Mouse (Mus musculus): ENCODE measurements at regions not wholly inside any gene's neighbourhood (a gene's known extent, or its start where the extent isn't known, plus 50 kb on each side); places are given as distances from the start of the nearest gene placed in this dataset.

DNA sequence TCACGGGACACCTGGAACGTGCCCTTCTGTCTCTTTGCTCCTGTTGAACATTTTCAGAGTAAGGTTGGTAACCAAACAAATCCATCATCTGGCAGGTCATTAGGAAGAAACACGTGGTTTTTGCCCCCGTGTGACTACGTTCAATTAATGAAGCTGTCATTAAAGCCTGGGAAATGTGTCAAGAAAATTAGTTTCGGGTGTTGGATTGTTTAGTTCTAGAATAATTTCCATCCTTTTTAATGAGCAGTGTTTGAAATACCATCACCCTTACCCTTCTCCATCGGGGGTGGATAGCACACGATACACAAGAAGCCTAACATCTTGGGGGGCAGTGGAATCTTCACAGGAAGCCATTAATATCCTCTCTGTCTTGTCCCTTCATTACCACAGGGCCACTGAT is 107.7 kb downstream of the Far1 start:
- no peak for DNase-seq

DNA sequence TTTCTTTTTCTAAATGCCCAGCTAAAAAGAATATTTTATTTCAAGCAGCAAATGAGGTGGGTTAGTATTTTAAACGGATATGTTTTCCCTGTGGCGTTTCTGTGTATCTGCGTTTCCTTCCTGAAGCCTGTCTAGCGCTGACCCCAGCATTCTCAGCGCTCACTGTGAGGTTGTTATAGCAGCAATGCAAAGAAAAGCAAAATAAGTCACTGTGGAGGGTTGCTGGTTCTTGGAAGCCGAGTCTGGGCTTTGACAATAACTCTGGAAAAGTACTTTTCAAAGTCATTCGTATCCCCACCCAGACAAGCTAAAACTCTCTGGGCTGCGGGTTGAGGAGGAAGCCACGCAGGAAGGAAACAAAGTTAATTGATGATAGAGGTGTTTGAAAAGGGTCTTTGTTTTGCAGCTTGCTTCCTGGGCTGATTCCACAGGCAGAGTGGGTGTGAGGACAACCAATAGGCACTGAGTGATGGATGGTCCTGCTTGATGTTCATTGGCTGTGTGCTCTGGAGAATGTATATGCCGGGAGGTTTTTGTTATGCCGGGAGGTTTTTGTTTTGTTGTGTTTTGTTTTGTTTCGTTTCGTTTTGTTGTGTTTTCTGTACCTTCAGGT is 108.4 kb downstream of the Far1 start:
- DNase-seq = no peak

DNA sequence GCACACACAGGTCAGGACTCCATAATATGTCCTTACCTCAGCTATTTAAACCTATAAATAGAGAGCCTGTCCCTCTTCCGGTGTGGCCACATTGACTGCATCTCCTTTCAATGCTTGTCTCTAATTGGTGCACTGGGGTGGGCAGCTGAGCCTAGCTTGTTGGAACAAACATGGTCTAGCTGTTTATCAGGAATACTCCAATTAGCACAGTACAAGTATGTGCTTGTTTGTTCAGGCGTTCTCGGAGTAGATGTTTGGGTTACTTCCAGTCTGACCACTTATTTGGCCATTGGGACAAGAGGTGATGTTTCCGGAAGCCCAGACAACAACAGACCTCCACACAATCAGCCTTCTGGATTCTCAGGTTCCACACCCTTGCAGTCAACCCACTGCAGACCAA is 109.7 kb downstream of the Far1 start:
- no peak for DNase-seq

DNA sequence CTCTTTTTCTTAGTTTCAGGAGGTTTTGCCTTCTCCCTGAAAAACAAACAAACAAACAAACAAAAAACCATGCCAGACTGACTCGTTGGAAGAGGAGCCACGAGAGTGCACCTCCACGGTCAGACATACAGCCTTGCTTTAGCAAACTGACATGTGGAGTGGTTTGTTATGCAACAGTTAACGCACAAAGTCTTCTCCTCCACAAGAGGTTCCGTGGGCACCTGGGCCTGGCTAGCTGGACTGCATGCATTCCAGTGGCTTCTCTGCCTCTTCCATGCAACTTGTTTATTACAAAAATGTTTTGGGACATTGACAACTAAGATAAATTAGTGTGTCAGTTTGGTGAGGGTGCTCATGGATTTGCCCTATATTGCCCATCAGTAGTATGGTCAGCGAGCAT is 110.3 kb downstream of the Far1 start:
- DNase-seq = no peak

DNA sequence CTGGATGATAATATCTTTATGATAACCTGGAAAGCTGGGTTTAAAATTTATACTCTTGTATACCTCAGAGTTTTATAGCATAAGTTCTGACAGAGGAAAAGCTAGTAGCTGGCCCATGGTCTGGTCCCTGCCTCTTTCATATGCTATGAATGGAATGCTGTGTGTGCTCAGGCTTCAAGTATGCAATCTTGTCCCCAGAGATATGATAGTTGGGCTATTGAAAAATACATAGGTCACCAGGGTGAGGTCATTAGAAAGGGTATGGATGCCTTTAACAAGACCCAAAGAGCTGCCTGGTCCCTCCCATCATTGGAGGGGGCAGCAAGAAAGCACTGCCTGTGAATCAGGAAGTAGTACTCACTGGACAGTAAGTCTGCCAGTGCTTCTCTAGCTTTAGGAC is 113.1 kb downstream of the Far1 start:
- DNase-seq = no peak

GRCm38 (mm10) chr7:113637011-113637600 is 123.5 kb downstream of the Far1 start:
- no peak for DNase-seq

DNA sequence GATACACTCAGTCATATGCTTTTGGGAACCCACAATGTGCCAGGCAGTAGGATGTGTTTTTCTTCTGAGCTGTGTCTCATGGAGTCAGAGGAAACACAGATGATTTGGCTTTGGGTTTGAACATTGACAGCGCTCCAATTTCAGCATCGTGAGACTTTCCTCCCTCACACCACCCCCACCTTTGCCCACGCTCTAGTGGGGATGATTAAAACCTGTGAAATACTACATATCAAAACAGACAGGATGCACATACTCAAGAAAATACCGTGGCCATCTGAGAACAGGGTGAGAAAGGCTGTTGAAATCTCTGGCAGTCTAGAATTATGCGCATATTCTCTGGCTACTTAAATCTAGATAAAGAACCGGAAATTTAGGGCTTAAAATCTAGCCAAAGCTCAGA is 124.5 kb downstream of the Far1 start:
- no peak for DNase-seq

DNA sequence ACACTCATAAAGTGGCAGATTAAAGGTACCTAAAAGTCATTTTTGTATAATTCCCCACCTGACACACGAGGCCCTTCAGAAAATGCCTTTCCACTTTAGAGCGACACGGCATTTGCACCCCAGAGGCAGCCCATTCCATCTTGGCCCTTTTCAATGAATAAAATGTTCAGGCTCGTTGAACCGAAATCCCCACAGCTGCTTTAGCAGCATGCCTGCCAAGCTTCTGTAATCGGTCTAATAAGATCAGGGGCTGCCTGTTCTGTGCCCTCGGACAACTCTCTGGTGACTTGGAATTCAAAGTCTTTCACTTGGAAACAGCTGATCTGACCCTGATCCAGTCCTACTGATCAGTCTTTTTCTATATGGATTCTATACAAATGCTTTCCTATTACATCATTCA is 123.3 kb upstream of the Spon1 start:
- no peak for DNase-seq

GRCm38 (mm10) chr7:113650631-113651030 is 115.2 kb upstream of the Spon1 start:
- no peak for DNase-seq

- DNase-seq = no peak
Measured at GRCm38 (mm10) chr7:113651696-113652095, 114.1 kb upstream of the Spon1 start.

- peak; percentile 49 for DNase-seq
Measured at GRCm38 (mm10) chr7:113653130-113653529, 112.7 kb upstream of the Spon1 start.

DNA sequence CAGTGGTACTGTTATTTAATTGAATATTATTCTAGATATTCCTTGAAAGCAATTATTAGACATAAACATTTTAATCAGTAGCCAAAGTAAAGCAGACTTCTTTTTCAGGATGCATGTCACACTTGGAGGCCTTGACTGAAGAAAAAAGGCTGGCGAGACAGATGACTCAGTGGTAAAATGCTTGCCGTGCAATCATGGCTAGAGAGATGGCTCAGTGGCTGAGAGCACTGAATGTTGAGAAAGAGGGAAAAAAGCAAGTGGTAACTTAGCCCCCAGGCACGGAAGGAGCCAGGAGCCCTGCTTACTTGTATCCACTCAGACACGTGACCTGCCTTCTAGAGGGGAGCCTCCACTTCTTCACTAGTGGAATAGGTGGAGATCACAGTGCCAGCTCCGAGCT is 110.5 kb upstream of the Spon1 start:
- DNase-seq = no peak

- no peak for DNase-seq
Measured at GRCm38 (mm10) chr7:113672779-113673595, 92.8 kb upstream of the Spon1 start.

DNA sequence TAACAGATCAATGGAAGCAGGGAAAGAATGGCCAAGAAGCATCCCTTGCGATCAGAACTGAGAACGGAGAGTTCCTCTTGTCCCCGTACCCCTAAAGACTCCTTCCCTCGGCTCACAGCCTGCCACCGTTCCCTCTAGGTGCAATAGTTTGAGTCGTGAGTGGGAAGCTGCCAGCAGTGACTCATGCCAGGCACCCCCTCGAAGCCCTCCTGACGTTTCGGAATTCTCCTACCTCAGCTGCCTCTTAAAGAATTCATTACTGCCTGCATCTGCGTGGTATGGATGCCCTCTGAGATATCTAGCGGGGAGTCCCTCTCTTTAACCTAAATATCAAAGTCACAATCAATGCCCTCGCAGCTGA is 92.2 kb upstream of the Spon1 start:
- DNase-seq = no peak

GRCm38 (mm10) chr7:113682271-113682670 is 83.5 kb upstream of the Spon1 start:
- DNase-seq = no peak

DNA sequence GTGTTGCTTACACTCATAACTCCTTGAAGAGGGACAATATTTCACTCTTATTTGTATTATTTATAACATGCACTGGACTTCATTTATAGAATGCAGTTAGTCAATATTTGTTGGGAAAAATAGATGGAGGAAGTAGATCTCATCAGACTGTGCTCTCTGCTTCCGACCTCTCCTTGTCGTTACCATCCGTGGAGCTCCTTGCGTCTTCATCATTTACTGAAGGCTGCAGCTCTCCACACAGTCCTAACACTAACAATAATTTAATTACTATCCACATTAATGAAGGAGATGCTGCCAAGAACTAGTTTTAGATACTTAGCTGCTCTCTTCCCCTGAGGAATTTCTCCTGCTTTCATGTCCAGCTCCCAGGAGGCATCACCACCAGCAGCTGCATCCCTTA is 80.4 kb upstream of the Spon1 start:
- DNase-seq = no peak

DNA sequence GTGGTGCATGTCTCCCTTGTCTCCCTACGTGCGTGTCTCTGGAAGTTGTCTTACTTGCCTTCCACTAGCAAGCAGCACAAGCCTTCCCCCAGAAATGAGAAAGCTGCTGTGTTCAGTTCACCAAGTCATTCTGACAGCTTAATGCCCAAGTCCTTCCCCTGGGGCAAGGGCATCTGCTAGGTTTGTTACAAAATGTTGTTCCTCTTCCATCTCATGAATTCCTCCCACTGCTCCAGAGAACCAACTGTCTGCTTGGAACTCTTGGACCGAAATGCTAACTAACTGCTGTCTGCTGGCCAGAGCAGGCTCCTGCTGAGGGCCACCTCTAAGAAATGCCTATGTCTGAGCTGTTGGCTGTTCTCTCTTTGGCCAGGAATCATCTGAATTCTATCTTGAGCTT is 79.3 kb upstream of the Spon1 start:
- no peak for DNase-seq

GRCm38 (mm10) chr7:113687566-113687965 is 78.2 kb upstream of the Spon1 start:
- DNase-seq = no peak

DNA sequence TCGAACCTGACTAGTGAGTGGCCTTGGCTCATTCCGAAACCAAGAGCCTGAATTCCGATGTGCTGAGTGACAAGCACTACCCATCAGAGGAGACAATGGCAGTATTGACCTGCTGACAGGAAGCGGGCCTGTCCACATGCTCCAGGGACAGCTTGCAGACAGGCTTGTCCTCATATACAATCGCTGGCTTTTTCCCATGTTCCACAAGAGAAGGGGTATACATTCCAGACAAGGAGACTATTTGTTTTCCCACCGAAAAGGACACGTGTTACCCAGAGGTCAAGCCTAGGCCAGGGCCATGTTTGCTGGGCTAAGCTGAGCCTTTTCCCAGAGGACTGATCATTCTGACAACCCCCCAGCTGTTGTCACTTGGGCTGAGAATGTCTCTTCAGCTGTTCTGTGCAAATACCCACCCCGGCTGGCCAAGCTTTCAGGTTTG is 77.5 kb upstream of the Spon1 start:
- DNase-seq = no peak

DNA sequence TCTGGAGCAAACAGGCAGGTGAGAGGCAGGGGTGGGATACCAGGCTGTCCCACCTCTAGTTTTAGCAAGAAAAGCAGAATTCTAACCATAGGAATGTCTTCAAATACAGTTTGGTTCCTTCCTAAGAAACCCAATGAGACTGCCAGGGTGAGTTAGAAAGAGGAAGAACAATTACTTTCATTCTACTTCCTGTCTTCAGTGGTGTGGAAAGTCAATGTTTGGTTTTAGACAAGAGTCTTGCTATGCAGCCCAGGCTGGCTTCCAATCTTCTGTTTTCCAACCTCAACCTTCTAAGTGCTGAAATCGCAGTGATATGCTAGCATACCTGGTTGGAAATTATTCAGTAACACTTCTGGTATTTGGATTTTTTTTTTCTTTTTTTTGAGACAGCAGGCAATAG is 77.1 kb upstream of the Spon1 start:
- DNase-seq = no peak

DNA sequence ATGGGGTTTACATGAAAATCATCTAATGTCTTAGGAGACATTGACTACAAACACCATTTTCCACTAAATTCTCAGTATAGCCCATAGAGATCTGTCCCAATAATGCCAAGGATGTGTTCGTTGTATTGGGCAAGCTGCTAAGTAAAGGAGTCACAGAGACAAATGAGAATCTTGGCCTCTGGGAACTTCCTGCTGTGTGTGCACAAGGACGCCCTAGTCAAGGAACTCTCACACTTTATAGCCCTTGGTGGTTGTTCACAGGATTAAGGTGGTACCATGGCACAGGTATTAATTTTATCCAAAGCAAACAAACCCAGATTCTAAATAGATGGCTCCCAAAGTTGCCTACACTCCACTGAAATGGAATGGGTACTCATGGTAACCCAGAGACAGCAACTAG is 76.7 kb upstream of the Spon1 start:
- no peak for DNase-seq

DNA sequence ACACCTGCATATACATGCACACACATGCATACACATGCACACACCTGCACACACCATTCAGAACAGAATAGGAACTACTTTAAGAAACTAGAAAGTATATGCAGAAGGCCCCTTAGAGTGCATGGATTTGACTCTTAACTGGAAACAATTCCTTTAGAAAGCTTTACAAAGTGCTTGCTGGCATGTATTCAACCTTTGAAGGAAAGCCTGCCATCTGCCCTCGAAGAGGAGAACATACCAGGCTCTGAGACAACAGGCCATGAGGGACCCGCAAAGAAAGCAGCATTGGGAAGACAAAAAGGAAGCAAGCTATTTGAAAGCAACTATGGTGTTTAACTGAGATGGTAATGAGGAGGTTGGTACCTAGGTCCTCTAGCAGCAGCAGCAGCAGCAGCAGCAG is 74.0 kb upstream of the Spon1 start:
- no peak for DNase-seq

GRCm38 (mm10) chr7:113693526-113693925 is 72.3 kb upstream of the Spon1 start:
- DNase-seq = no peak

- no peak for DNase-seq
Measured at GRCm38 (mm10) chr7:113694466-113694865, 71.3 kb upstream of the Spon1 start.

DNA sequence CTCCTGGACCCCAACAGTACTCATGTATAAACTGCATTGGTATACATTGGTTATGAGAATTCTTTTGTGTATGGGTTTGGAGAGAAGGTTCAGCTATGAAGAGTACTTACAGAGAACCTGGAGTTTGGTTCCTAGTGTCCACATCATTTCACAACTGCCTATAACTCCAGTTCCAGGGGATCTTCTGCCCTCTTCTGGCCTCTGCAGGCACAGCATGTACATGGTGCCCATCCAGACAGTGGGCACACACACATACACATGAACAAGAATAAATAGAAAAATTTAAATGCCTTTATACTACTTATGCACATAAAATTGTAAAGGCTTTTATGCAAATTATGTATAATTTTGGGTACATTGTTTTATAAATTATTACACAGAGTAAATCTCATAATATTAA is 59.9 kb upstream of the Spon1 start:
- no peak for DNase-seq
